Mouse (Mus musculus) spleen, adult 2 months (tissue): ENCODE measurements around the gene Zfp993. TPM values are rescaled to one million over a fixed set of nuclear protein-coding genes. Genes with fewer than 3 reads are reported as not detected.
"Not testable (repeated sequence)": the region's sequence is repeated elsewhere in the genome, so short reads cannot be mapped to it uniquely, and the experiment has no call there.

ENCODE experiments used
- DNase-seq, 2 experiments: peaks; one replicate each; pipeline versions ENCODE4 v3.0.0 to v3.0.0-alpha.2; 2012 to 2021; ENCODE audit warnings: low spot score in 2 of 2, low read depth in 1 of 2
- H3K27ac ChIP-seq: fragments of 200-500 bp; 2 replicates; pipeline ENCODE4 v1.5.1; 2012; ENCODE audit warnings: low read length, inconsistent platforms; ENCODE audit not compliant: insufficient read depth
- H3K27me3 ChIP-seq: fragments of 200-500 bp; 2 replicates; pipeline ENCODE4 v1.6.1; 2012; ENCODE audit warnings: mild to moderate bottlenecking, moderate library complexity, low read length, inconsistent platforms; ENCODE audit not compliant: control insufficient read depth, insufficient read depth
- H3K36me3 ChIP-seq: fragments of 200-500 bp; 2 replicates; pipeline ENCODE4 v1.6.1; 2012; ENCODE audit warnings: mild to moderate bottlenecking, low read length, inconsistent platforms; ENCODE audit not compliant: control insufficient read depth, insufficient read depth
- H3K4me1 ChIP-seq: fragments of 200-500 bp; 2 replicates; pipeline ENCODE4 v1.6.1; 2011; ENCODE audit warnings: inconsistent platforms; ENCODE audit not compliant: control insufficient read depth, insufficient read depth, insufficient read length
- H3K4me3 ChIP-seq: fragments of 200-500 bp; 2 replicates; pipeline ENCODE4 v1.5.1; 2011; ENCODE audit warnings: mild to moderate bottlenecking, inconsistent platforms; ENCODE audit not compliant: insufficient read depth, insufficient read length; ENCODE audit errors: extremely low read depth
- WGBS: fragments of 180-500 bp; shearing (Covaris S2); methylation state at CpG from one replicate; pipeline ENCODE4 v1.1.7; 2018; 5-methylcytosine and 5-hydroxymethylcytosine counted together
- polyA plus RNA-seq: library from polyadenylated mRNA; depleted of rRNA; stranded (reverse); fragments of >200 nt; gene quantifications from 2 replicates; pipeline ENCODE4 v1.2.3, GENCODE M21; 2012; rRNA removed

Gene Zfp993
- 0.28 and 0.69 TPM in 2 replicates for polyA plus RNA-seq

DNA sequence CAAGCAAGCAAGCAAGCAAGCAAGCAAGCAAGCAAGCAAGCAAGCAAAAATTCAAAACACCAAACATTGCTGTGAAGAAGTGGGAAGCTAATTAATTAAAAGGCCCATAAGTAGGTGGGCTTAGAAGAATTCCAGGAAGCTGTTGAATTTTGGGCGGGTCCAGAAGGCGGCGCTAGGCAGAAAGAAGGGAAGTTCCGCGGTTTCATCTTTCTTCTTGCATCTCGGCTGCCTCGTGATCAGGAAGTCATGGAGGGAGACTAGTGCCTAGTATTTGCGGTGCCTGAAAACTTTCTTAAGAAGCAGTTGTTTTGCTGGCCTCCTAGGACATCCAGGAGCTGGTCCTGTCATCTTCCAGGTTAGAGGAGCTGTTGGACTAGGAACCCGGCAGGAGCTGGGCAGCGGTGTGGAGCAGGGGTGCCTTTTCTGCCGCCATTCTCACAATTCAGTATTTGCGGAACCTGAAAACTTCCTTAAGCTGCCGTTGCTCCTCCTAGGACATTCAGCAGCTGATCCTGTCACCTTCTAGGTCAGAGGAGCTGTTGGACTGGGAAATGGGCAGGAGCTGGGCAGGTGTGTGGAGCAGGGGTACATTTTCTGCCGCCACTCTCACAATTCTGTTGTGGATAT is at the start of gene Zfp993:
TSS of gene Zfp993 (plus strand) at position 188 of the 627 bp plus-strand sequence.
- WGBS, result no CpG with 5 or more reads among the region's 14 CpGs
- DNase-seq, result not testable (repeated sequence)

GRCm38 (mm10) chr4:146579905-146580873 is 30.6 kb upstream of the Zfp993 start:
- WGBS, result 11% methylated on average over 15 of the region's 111 CpGs
- H3K27me3 ChIP-seq, H3K36me3 ChIP-seq, H3K4me3 ChIP-seq, H3K27ac ChIP-seq, DNase-seq, H3K4me1 ChIP-seq: not testable (repeated sequence)

More for the DNA sequence above, at the start of gene Zfp993:
- H3K36me3 ChIP-seq, H3K27me3 ChIP-seq, H3K27ac ChIP-seq, H3K4me3 ChIP-seq, H3K4me1 ChIP-seq: not testable (repeated sequence)

DNA sequence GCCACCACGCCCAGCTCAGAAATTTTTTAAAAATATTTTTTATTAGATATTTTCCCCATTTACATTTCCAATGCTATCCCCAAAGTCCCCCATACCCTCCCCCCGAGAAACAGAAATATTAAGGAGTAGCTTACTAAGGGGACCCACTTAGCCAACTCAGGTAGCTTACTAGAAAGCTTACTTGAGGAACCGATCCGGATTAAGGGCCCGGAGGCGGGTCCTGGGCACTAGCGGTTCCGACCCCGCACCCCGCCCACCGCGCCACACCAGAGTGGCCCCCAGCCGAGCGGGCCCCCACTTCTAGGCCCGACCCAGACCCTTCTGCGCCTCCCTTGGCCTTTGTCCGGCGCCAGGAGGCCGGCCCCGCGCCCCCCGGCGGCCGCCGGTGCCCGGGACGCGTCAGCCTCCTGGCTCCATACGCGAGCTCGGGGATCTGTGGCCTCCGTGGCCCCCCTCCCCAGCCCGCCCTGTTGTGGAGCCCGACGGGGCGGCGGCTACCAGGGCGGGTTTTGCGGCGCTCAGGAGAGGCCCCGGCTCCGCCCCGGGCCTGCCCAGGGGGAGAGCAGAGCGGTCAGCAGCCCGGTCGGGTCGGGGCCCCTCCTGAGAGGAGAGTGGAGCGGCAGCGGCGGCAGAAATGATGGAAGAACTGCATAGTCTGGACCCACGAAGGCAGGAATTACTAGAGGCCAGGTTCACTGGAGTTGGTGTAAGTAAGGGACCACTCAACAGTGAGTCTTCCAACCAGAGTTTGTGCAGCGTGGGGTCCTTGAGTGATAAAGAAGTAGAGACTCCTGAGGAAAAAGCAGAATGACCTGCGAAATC is 7.0 kb upstream of the Zfp993 start:
- H3K4me1 ChIP-seq, H3K27me3 ChIP-seq, H3K27ac ChIP-seq, H3K36me3 ChIP-seq, DNase-seq, H3K4me3 ChIP-seq: not testable (repeated sequence)
- 22% methylated on average over 27 of the region's 53 CpGs for WGBS

GRCm38 (mm10) chr4:146644367-146644766 is 33.6 kb downstream of the Zfp993 start:
- not testable (repeated sequence) for H3K27me3 ChIP-seq, H3K27ac ChIP-seq, H3K4me3 ChIP-seq, DNase-seq, H3K36me3 ChIP-seq, H3K4me1 ChIP-seq
- no CpG with 5 or more reads among the region's 4 CpGs for WGBS

GRCm38 (mm10) chr4:146649641-146650040 is 38.9 kb downstream of the Zfp993 start:
- H3K4me3 ChIP-seq, H3K4me1 ChIP-seq, H3K27ac ChIP-seq, H3K36me3 ChIP-seq, H3K27me3 ChIP-seq, DNase-seq: not testable (repeated sequence)
- WGBS, result no CpG with 5 or more reads among the region's 2 CpGs

DNA sequence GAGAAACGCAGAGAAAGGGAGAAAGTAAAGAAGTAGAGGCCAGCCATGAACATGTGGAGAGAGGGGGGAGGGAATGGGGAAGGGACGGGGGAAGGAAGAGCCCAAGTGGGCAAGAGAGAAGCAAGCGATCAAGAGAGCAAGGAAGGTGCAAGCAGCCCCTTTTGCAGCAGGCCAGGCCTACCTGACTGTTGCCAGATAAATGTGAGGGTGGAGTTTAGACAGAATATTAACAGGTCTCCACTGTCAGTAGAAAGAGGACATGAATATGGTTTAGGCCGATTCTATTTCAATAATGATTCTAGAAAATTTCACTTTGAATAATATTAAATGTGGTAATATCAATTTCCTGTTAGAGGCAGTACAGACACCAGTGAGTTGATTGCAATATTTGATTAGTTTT is 39.4 kb downstream of the Zfp993 start:
- 74% methylated on average over 2 of the region's 4 CpGs for WGBS
- not testable (repeated sequence) for DNase-seq, H3K4me1 ChIP-seq, H3K27me3 ChIP-seq, H3K27ac ChIP-seq, H3K36me3 ChIP-seq, H3K4me3 ChIP-seq

DNA sequence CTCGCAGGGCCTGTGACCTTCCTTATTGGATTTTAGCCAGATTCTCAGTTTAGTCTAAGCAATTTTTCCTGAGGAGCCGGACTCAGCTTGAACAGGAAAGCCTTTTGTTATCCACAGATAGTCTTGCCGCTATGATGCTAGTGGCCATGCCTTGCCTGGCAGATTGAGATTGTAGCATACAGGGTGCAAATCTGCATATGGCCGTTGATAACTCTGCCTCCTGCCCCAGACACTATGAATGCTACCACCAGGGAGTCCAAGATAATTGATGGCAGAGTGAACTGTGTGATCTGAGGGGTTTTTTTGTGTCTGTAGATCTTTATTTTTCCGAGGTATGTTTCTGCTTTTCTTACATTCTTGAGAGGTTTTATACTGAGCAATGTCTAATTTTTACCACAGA is 39.9 kb downstream of the Zfp993 start:
- DNase-seq, H3K27ac ChIP-seq, H3K36me3 ChIP-seq, H3K4me3 ChIP-seq, H3K27me3 ChIP-seq, H3K4me1 ChIP-seq: not testable (repeated sequence)
- WGBS, result 81% methylated on average over 1 of the region's 5 CpGs

Other genes starting within 250 kb of the Zfp993 start
- 0.30 and 0.33 TPM in 2 replicates for gene Zfp992, start 161.9 kb upstream of the Zfp993 start, polyA plus RNA-seq
- not detected in 2 replicates for gene Zfp981, start 108.9 kb upstream of the Zfp993 start, polyA plus RNA-seq